Mouse (Mus musculus) ES-Bruce4 (cell line): ENCODE measurements at regions not wholly inside any gene's neighbourhood (a gene's known extent, or its start where the extent isn't known, plus 50 kb on each side); places are given as distances from the start of the nearest gene placed in this dataset.

Experiments used
- H3K27ac ChIP-seq: 2 replicates; pipeline ENCODE4 v1.5.1; 2012; ENCODE audit warnings: low read length, inconsistent platforms; ENCODE audit not compliant: insufficient read depth
- H3K27me3 ChIP-seq: 2 replicates; pipeline ENCODE4 v1.6.1; 2012; ENCODE audit warnings: mild to moderate bottlenecking, low read length, inconsistent platforms; ENCODE audit not compliant: control insufficient read depth, poor library complexity, insufficient read depth, severe bottlenecking
- H3K36me3 ChIP-seq: 2 replicates; pipeline ENCODE4 v1.6.1; 2012; ENCODE audit warnings: inconsistent platforms, mild to moderate bottlenecking, low read length, moderate library complexity; ENCODE audit not compliant: control insufficient read depth, poor library complexity, insufficient read depth, severe bottlenecking
- H3K4me1 ChIP-seq: one replicate; pipeline ENCODE4 v1.8.1; 2011; ENCODE audit warnings: low read length; ENCODE audit not compliant: control insufficient read depth, insufficient read depth
- H3K4me3 ChIP-seq: 2 replicates; pipeline ENCODE4 v1.5.1; 2011; ENCODE audit warnings: low read depth, mild to moderate bottlenecking, low read length
- H3K9ac ChIP-seq: 2 replicates; pipeline ENCODE4 v1.6.1; 2012; ENCODE audit warnings: low read depth, mild to moderate bottlenecking, inconsistent platforms; ENCODE audit not compliant: poor library complexity, severe bottlenecking
- H3K9me3 ChIP-seq: replicated peaks from 2 replicates; pipeline ENCODE4 v1.6.1; 2012; ENCODE audit warnings: mild to moderate bottlenecking, low read length, inconsistent platforms; ENCODE audit not compliant: control insufficient read depth, poor library complexity, insufficient read depth, severe bottlenecking
- CTCF ChIP-seq: IDR thresholded peaks from one replicate; pipeline ENCODE4 v1.8.1; 2011; ENCODE audit warnings: low read depth, low read length
- EP300 ChIP-seq: IDR thresholded peaks from 2 replicates; pipeline ENCODE4 v1.6.1; 2011; ENCODE audit warnings: low read depth, low read length; ENCODE audit not compliant: insufficient read depth
- POLR2A ChIP-seq: IDR thresholded peaks from one replicate; pipeline ENCODE4 v1.8.1; 2011; ENCODE audit warnings: low read length; ENCODE audit not compliant: insufficient read depth

- Histone ChIP-seq H3K4me1 (no peaks in the 10 kb centered on the region), H3K27ac (no peak overlapping the region), H3K9ac (no peak overlapping the region), H3K9me3 (no peaks in the 10 kb centered on the region), H3K4me3 (no peak overlapping the region), H3K27me3 (no peaks in the 10 kb centered on the region), H3K36me3 (no peaks in the 10 kb centered on the region)
- TF ChIP-seq POLR2A (no peak), CTCF (no peak), EP300 (no peak)
Measured at GRCm38 (mm10) chr19:14333041-14334012, 264.5 kb downstream of the Tle4 start.

DNA sequence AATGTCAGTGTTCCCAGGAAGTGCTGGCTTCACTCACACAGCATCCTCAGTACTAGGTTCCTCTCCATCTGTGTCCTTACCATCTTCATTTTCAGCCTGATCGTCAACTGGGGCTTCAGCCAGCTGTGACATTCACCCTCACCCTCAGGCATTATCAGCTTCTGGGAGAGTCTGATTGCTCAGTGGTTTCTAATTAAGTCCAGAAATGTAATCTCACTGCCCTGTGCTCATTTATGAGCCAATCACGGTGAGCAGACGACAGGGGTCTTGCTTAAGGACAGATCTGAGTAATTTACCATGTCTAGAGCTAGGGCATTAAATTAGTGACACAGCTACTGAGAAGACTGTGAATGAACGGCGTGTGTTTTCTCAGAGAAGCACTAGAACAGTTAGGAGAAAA lies 260.8 kb downstream of the Tle4 start:
- H3K9ac ChIP-seq, result no peak overlapping the region
- no peaks in the 10 kb centered on the region for H3K27me3 ChIP-seq
- H3K36me3 ChIP-seq, result no peaks in the 10 kb centered on the region
- H3K9me3 ChIP-seq, result no peaks in the 10 kb centered on the region
- no peak overlapping the region for H3K27ac ChIP-seq
- no peaks in the 10 kb centered on the region for H3K4me1 ChIP-seq
- TF ChIP-seq CTCF (no peak), POLR2A (no peak), EP300 (no peak)
- H3K4me3 ChIP-seq, result no peak overlapping the region

- no peak overlapping the region for H3K27ac ChIP-seq
- H3K4me1 ChIP-seq, result no peaks in the 10 kb centered on the region
- H3K36me3 ChIP-seq, result no peaks in the 10 kb centered on the region
Measured at GRCm38 (mm10) chr19:14340759-14341158, 257.1 kb downstream of the Tle4 start.

DNA sequence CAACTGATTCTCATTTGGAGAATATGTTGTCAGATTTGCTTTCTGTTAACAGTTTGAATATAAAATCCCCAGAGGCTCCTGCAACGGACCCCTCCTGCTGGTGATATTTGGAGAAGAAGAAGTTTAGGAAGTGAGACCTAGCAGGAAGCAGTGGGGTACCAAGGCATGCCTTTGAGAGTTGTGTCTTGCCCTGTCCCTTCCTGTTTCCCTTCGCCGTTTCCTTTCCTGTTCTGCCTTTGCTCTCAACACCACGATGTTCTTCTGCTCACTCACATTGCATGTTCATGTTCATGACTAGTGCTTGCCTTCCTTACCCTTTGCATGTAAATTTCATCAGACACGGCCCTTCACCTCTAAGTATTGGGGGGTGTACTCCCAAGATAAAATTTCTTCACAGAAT lies 254.0 kb downstream of the Tle4 start:
- no peak overlapping the region for H3K9ac ChIP-seq
- H3K36me3 ChIP-seq, result no peaks in the 10 kb centered on the region
- H3K9me3 ChIP-seq, result no peaks in the 10 kb centered on the region
- H3K27ac ChIP-seq, result no peak overlapping the region
- no peaks in the 10 kb centered on the region for H3K4me1 ChIP-seq
- H3K27me3 ChIP-seq, result no peaks in the 10 kb centered on the region
- TF ChIP-seq CTCF, result no peak
- no peak for TF ChIP-seq POLR2A
- no peak for TF ChIP-seq EP300
- H3K4me3 ChIP-seq, result no peak overlapping the region

More at GRCm38 (mm10) chr19:14340759-14341158, 257.1 kb downstream of the Tle4 start:
- H3K9me3 ChIP-seq, result no peaks in the 10 kb centered on the region
- no peak overlapping the region for H3K4me3 ChIP-seq
- H3K27me3 ChIP-seq, result no peaks in the 10 kb centered on the region
- H3K9ac ChIP-seq, result no peak overlapping the region
- TF ChIP-seq POLR2A, result no peak
- no peak for TF ChIP-seq CTCF
- no peak for TF ChIP-seq EP300

GRCm38 (mm10) chr19:14344467-14344866 lies 253.4 kb downstream of the Tle4 start:
- Histone ChIP-seq H3K9me3 (no peaks in the 10 kb centered on the region), H3K27me3 (no peaks in the 10 kb centered on the region), H3K4me1 (no peaks in the 10 kb centered on the region), H3K27ac (no peak overlapping the region), H3K4me3 (no peak overlapping the region), H3K9ac (no peak overlapping the region), H3K36me3 (no peaks in the 10 kb centered on the region)
- TF ChIP-seq CTCF (no peak), POLR2A (no peak), EP300 (no peak)

- no peak overlapping the region for H3K9ac ChIP-seq
- no peaks in the 10 kb centered on the region for H3K36me3 ChIP-seq
Measured at GRCm38 (mm10) chr19:14347026-14347425, 250.8 kb downstream of the Tle4 start.

More at GRCm38 (mm10) chr19:14347026-14347425, 250.8 kb downstream of the Tle4 start:
- H3K27me3 ChIP-seq, result no peaks in the 10 kb centered on the region
- H3K4me3 ChIP-seq, result no peak overlapping the region
- no peak overlapping the region for H3K27ac ChIP-seq
- TF ChIP-seq POLR2A, result no peak
- TF ChIP-seq EP300, result no peak
- no peak for TF ChIP-seq CTCF
- no peaks in the 10 kb centered on the region for H3K4me1 ChIP-seq
- H3K9me3 ChIP-seq, result no peaks in the 10 kb centered on the region
